In genomic region chr2:69722650-69723518, GRCm38 (mm10) we compare ENCODE assay signal across 8 mouse cellular contexts. TPM values are rescaled to one million over a fixed set of nuclear protein-coding genes. Genes with fewer than 3 reads are reported as not detected.
DNase-seq lines count a peak whose midpoint lies in the region; ATAC-seq lines count a peak whose summit lies in the region.

No protein-coding gene starts in this region.

- WGBS in hindbrain, embryonic 13.5 days, result under 1% methylated on average over 91 of the region's 91 CpGs

- ATAC-seq in hindbrain, embryonic 13.5 days (ENCODE audit: low FRiP score), result peak; percentile 96

- H3K27ac ChIP-seq in hindbrain, embryonic 13.5 days, result peak overlapping the region; percentile 88

- H3K9me3 ChIP-seq in hindbrain, embryonic 13.5 days, result no peaks in the 10 kb centered on the region

- H3K4me2 ChIP-seq in hindbrain, embryonic 13.5 days, result peak overlapping the region; percentile 79

- peak overlapping the region; percentile 97 for H3K4me3 ChIP-seq in hindbrain, embryonic 13.5 days

- H3K4me1 ChIP-seq in hindbrain, embryonic 13.5 days (replicated peaks), result peaks cover 18% of the 10 kb centered on the region

- DNase-seq in NIH3T3 (ENCODE audit: low read depth), result peak; percentile 97
- peak; percentile 98 for DNase-seq in cerebellum, postnatal 10 days
- peak; percentile 89 to 91 for DNase-seq in frontal cortex, postnatal 14 days (ENCODE audit: low spot score in 2 of 2)
- peak; percentile 92 to 94 for DNase-seq in layer of hippocampus, postnatal 25 days (ENCODE audit: extremely low spot score in 1 of 2, low spot score in 1 of 2)
- DNase-seq in lung, postnatal 25 days (ENCODE audit: low spot score), result peak; percentile 92
- peak; percentile 95 for DNase-seq in retina, embryonic 14.5 days (ENCODE audit: low spot score)
- peak; percentile 94 for DNase-seq in thymus, postnatal 4 days

- H3K36me3 ChIP-seq in hindbrain, embryonic 13.5 days, result no peaks in the 10 kb centered on the region

- H3K27me3 ChIP-seq in hindbrain, embryonic 13.5 days, result peaks cover 10% of the 10 kb centered on the region

- H3K9ac ChIP-seq in hindbrain, embryonic 13.5 days, result peak overlapping the region; percentile 92

RNA-seq across cellular contexts. Expression of gene Ppig, which starts 0.5 kb away (rescaled TPM):
- polyA plus RNA-seq in hindbrain, embryonic 13.5 days (2015; fragmentation: Nextera tagmentation; extraction: Ambion mirVana), result 136 and 143 TPM in 2 replicates
- total RNA-seq in layer of hippocampus, postnatal 25 days (2021), result 10 to 100 TPM; 60.4 to 66.1 TPM

RNA-seq across cellular contexts. Expression of gene Fastkd1, which starts 9.6 kb away (rescaled TPM):
- 13.5 and 13.6 TPM in 2 replicates for polyA plus RNA-seq in hindbrain, embryonic 13.5 days (2015; fragmentation: Nextera tagmentation; extraction: Ambion mirVana)
- total RNA-seq in layer of hippocampus, postnatal 25 days (2021), result 10 to 100 TPM; 16.6 to 19.4 TPM

RNA-seq across cellular contexts. Expression of gene Klhl41, which starts 53.0 kb away (rescaled TPM):
- polyA plus RNA-seq in hindbrain, embryonic 13.5 days (2015; fragmentation: Nextera tagmentation; extraction: Ambion mirVana), result 0.36 and 0.48 TPM in 2 replicates
- under 1 TPM; 0.57 to 0.66 TPM for total RNA-seq in layer of hippocampus, postnatal 25 days (2021)

Comparison
In these comparisons a context has a peak if more than half of its experiments do, and no peak if none do; other contexts are left out.
1. Peak in every context shown above with its lines: DNase-seq, ATAC-seq, H3K4me3 ChIP-seq and H3K27ac ChIP-seq.